Mouse (Mus musculus) stomach, postnatal 0 days (tissue): ENCODE data around the gene Efnb3.

Experiments
- CTCF ChIP-seq: IDR thresholded peaks from 2 replicates; pipeline ENCODE4 v1.5.1; 2016; ENCODE audit warnings: antibody characterized with exemption, low read depth, mild to moderate bottlenecking, moderate library complexity
- EP300 ChIP-seq: optimal IDR thresholded peaks from 2 replicates; pipeline ENCODE3; 2016; ENCODE audit warnings: antibody characterized with exemption

DNA sequence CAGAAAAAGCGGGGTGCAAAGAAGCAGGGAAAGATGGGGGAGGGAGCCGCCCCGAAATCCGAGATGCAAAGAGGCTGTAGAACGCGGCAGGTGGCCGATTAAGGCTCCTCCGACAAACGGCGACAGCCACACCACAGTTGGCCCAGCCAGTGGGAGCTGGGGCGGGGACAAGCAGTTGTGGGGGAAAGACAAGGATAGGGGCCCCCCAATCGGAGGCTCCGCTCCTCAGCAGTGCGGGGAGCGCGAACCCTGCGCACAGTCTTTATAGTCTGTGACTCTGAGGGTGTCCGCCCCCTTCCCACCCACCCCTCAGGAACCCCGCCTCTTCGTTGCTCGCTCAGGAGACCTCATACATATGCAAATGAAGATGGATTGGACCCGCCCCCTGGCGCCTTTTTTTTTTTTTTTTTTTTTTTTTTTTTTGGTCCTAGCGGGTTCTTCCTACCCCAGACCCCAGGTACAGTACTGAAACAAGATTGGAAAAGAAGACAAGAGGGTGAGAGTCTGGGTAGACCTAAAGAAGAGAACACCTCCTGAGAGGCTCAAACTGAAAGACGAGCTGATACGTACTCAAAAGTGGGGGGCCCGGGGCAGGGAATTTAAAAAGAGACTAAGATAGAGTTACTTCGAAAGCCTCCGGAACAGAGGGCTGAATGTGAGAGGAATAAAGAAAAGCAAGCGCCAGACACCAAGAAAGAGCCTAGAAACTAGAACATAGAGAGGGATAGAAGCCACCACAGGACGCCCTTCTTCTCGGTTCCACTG lies 45.9 kb upstream of the Efnb3 start, which contains the start of gene Atp1b2:
- TF ChIP-seq CTCF (no peak), EP300 (no peak)
